Mouse (Mus musculus): ENCODE measurements around the gene Chek1. TPM values are rescaled to one million over a fixed set of nuclear protein-coding genes. Genes with fewer than 3 reads are reported as not detected.

The Chek1 gene
- polyA plus RNA-seq (2012; rRNA removed), result 0.44 and 0.46 TPM in 2 replicates

- Histone ChIP-seq H3K4me1 (ENCODE audit: control insufficient read depth, insufficient read depth, insufficient read length) (no peaks in the 10 kb centered on the region), H3K36me3 (ENCODE audit: control insufficient read depth, insufficient read depth, low read length) (peaks cover 1% of the 10 kb centered on the region; the same call in 1 of the 2 replicates), H3K4me3 (ENCODE audit: extremely low read depth, insufficient read depth, insufficient read length) (peak within 1 kb of the TSS; percentile 79), H3K27me3 (ENCODE audit: control insufficient read depth, insufficient read depth, low read length) (no peaks in the 10 kb centered on the region), H3K27ac (ENCODE audit: insufficient read depth, low read length) (peak within 1 kb of the TSS; percentile 38)
- 4% methylated on average over 12 of the region's 12 CpGs for WGBS
- no peak for DNase-seq (ENCODE audit: low read depth in 1 of 2, low spot score in 2 of 2)
- no peak for TF ChIP-seq POLR2A (IDR thresholded peaks at IDR 0.05; ENCODE audit: low read depth, low read length)
- no peak for TF ChIP-seq CTCF (IDR thresholded peaks at IDR 0.05; ENCODE audit: extremely low read depth, insufficient read depth, insufficient read length, insufficient replicate concordance)
These were observed at the start of gene Chek1 for GRCm38 (mm10) chr9:36727034-36727755. Gene Chek1 (minus strand): TSS chr9:36727065.

- Histone ChIP-seq H3K36me3 (ENCODE audit: control insufficient read depth, insufficient read depth, low read length) (no peaks in the 10 kb centered on the region), H3K4me3 (ENCODE audit: extremely low read depth, insufficient read depth, insufficient read length) (no peak overlapping the region), H3K27me3 (ENCODE audit: control insufficient read depth, insufficient read depth, low read length) (no peaks in the 10 kb centered on the region), H3K27ac (ENCODE audit: insufficient read depth, low read length) (no peak overlapping the region), H3K4me1 (ENCODE audit: control insufficient read depth, insufficient read depth, insufficient read length) (no peaks in the 10 kb centered on the region)
- TF ChIP-seq CTCF (IDR thresholded peaks at IDR 0.05; ENCODE audit: extremely low read depth, insufficient read depth, insufficient read length, insufficient replicate concordance), result no peak
- TF ChIP-seq POLR2A (IDR thresholded peaks at IDR 0.05; ENCODE audit: low read depth, low read length), result no peak
- no peak for DNase-seq (ENCODE audit: low read depth in 1 of 2, low spot score in 2 of 2)
- WGBS, result 75% methylated on average over 1 of the region's 1 CpGs
These were observed 42.2 kb upstream of the Chek1 start for GRCm38 (mm10) chr9:36769048-36769413.

- peak in 1 of 2 experiments; percentile 35 for DNase-seq (ENCODE audit: low read depth in 1 of 2, low spot score in 2 of 2)
- WGBS, result 12% methylated on average over 25 of the region's 25 CpGs
These were observed 41.5 kb upstream of the Chek1 start for GRCm38 (mm10) chr9:36768156-36769047.

GRCm38 (mm10) chr9:36767203-36768143 is 40.6 kb upstream of the Chek1 start, which contains the start of gene Stt3a:
Gene Stt3a (minus strand): TSS chr9:36767679.
- DNase-seq (ENCODE audit: low read depth in 1 of 2, low spot score in 2 of 2), result peak; percentile 95 to 100
- Histone ChIP-seq H3K27me3 (ENCODE audit: control insufficient read depth, insufficient read depth, low read length) (no peaks in the 10 kb centered on the region), H3K36me3 (ENCODE audit: control insufficient read depth, insufficient read depth, low read length) (peaks cover 5% of the 10 kb centered on the region), H3K4me1 (ENCODE audit: control insufficient read depth, insufficient read depth, insufficient read length) (no peaks in the 10 kb centered on the region), H3K4me3 (ENCODE audit: extremely low read depth, insufficient read depth, insufficient read length) (peak within 1 kb of the TSS; percentile 75), H3K27ac (ENCODE audit: insufficient read depth, low read length) (peak within 1 kb of the TSS; percentile 92)
- TF ChIP-seq POLR2A (IDR thresholded peaks at IDR 0.05; ENCODE audit: low read depth, low read length), result peak; percentile 72
- TF ChIP-seq CTCF (IDR thresholded peaks at IDR 0.05; ENCODE audit: extremely low read depth, insufficient read depth, insufficient read length, insufficient replicate concordance), result no peak
- under 1% methylated on average over 60 of the region's 60 CpGs for WGBS

More at GRCm38 (mm10) chr9:36768156-36769047, 41.5 kb upstream of the Chek1 start:
- H3K27ac ChIP-seq (ENCODE audit: insufficient read depth, low read length), result peak overlapping the region; percentile 92
- H3K4me1 ChIP-seq (ENCODE audit: control insufficient read depth, insufficient read depth, insufficient read length), result no peaks in the 10 kb centered on the region
- peaks cover 2% of the 10 kb centered on the region; the same call in 1 of the 2 replicates for H3K36me3 ChIP-seq (ENCODE audit: control insufficient read depth, insufficient read depth, low read length)
- H3K27me3 ChIP-seq (ENCODE audit: control insufficient read depth, insufficient read depth, low read length), result no peaks in the 10 kb centered on the region
- TF ChIP-seq CTCF (IDR thresholded peaks at IDR 0.05; ENCODE audit: extremely low read depth, insufficient read depth, insufficient read length, insufficient replicate concordance) (no peak), POLR2A (IDR thresholded peaks at IDR 0.05; ENCODE audit: low read depth, low read length) (no peak)
- H3K4me3 ChIP-seq (ENCODE audit: extremely low read depth, insufficient read depth, insufficient read length), result peak overlapping the region; percentile 69

- TF ChIP-seq CTCF (IDR thresholded peaks at IDR 0.05; ENCODE audit: extremely low read depth, insufficient read depth, insufficient read length, insufficient replicate concordance) (no peak), POLR2A (IDR thresholded peaks at IDR 0.05; ENCODE audit: low read depth, low read length) (no peak)
- no peaks in the 10 kb centered on the region for H3K4me1 ChIP-seq (ENCODE audit: control insufficient read depth, insufficient read depth, insufficient read length)
- no peak for DNase-seq (ENCODE audit: low read depth in 1 of 2, low spot score in 2 of 2)
- WGBS, result 88% methylated on average over 1 of the region's 1 CpGs
- no peaks in the 10 kb centered on the region for H3K27me3 ChIP-seq (ENCODE audit: control insufficient read depth, insufficient read depth, low read length)
- H3K36me3 ChIP-seq (ENCODE audit: control insufficient read depth, insufficient read depth, low read length), result peaks cover 14% of the 10 kb centered on the region
- no peak overlapping the region for H3K4me3 ChIP-seq (ENCODE audit: extremely low read depth, insufficient read depth, insufficient read length)
- no peak overlapping the region for H3K27ac ChIP-seq (ENCODE audit: insufficient read depth, low read length)
These were observed 37.5 kb upstream of the Chek1 start for GRCm38 (mm10) chr9:36764378-36764777.

All from spleen, adult 2 months (tissue).